Mouse (Mus musculus) limb, embryonic 13.5 days (tissue): ENCODE measurements around the gene Klk1b8. TPM values are rescaled to one million over a fixed set of nuclear protein-coding genes. Genes with fewer than 3 reads are reported as not detected.

ENCODE experiments used
- ATAC-seq: fragments of 200-750 bp; cut with Nextera tagmentation; 2 replicates; pipeline ENCODE4 v1.8.0; 2017; ENCODE audit warnings: low read depth, moderate number of reproducible peaks, moderate TSS enrichment; ENCODE audit not compliant: low FRiP score
- H3K27ac ChIP-seq: fragments of 300-500 bp; sonication (generic); 2 replicates; pipeline ENCODE4 v1.5.1; 2015; ENCODE audit warnings: inconsistent platforms, mild to moderate bottlenecking, moderate library complexity
- H3K27me3 ChIP-seq: fragments of 300-500 bp; sonication (generic); 2 replicates; pipeline ENCODE4 v1.6.1; 2015; ENCODE audit warnings: mild to moderate bottlenecking, inconsistent platforms
- H3K36me3 ChIP-seq: fragments of 300-500 bp; sonication (generic); 2 replicates; pipeline ENCODE4 v1.6.1; 2015; ENCODE audit warnings: inconsistent platforms, mild to moderate bottlenecking, moderate library complexity
- H3K4me1 ChIP-seq: fragments of 300-500 bp; sonication (generic); 2 replicates; pipeline ENCODE4 v1.6.1; 2015; ENCODE audit warnings: inconsistent platforms
- H3K4me2 ChIP-seq: fragments of 300-500 bp; sonication (generic); replicated peaks from 2 replicates; pipeline ENCODE4 v1.6.1; 2015; ENCODE audit warnings: inconsistent platforms, mild to moderate bottlenecking, moderate library complexity
- H3K4me3 ChIP-seq: fragments of 300-500 bp; sonication (generic); 2 replicates; pipeline ENCODE4 v1.5.1; 2015; ENCODE audit warnings: moderate library complexity, mild to moderate bottlenecking, inconsistent platforms
- H3K9ac ChIP-seq: fragments of 300-500 bp; sonication (generic); 2 replicates; pipeline ENCODE4 v1.6.1; 2015; ENCODE audit warnings: mild to moderate bottlenecking, inconsistent platforms
- H3K9me3 ChIP-seq: fragments of 300-500 bp; sonication (generic); 2 replicates; pipeline ENCODE4 v1.6.1; 2016; ENCODE audit warnings: inconsistent platforms
- WGBS: fragments of 180-500 bp; shearing (Covaris S2); methylation state at CpG from one replicate; pipeline ENCODE4 v1.1.7; 2015; 5-methylcytosine and 5-hydroxymethylcytosine counted together
- polyA plus RNA-seq: library from polyadenylated mRNA; unstranded; fragments of >200 nt; fragmentation: Nextera tagmentation; extraction: Ambion mirVana; gene quantifications from 2 replicates; pipeline ENCODE4 v1.2.1, GENCODE M21; 2015

Klk1b8 gene
- polyA plus RNA-seq = not detected in 2 replicates

GRCm38 (mm10) chr7:43950364-43950763, at the start of gene Klk1b8:
Gene Klk1b8 (plus strand): TSS chr7:43950664.
- Histone ChIP-seq H3K9me3 (no peaks in the 10 kb centered on the region), H3K4me1 (no peaks in the 10 kb centered on the region), H3K4me2 (no peak within 1 kb of the TSS), H3K9ac (no peak within 1 kb of the TSS), H3K4me3 (no peak within 1 kb of the TSS), H3K36me3 (no peaks in the 10 kb centered on the region), H3K27ac (no peak within 1 kb of the TSS), H3K27me3 (no peaks in the 10 kb centered on the region)
- no peak for ATAC-seq
- 65% methylated on average over 2 of the region's 2 CpGs for WGBS

GRCm38 (mm10) chr7:43914821-43915220, 35.6 kb upstream of the Klk1b8 start:
- Histone ChIP-seq H3K27me3 (no peaks in the 10 kb centered on the region), H3K36me3 (no peaks in the 10 kb centered on the region), H3K4me3 (no peak overlapping the region), H3K9ac (no peak overlapping the region), H3K9me3 (no peaks in the 10 kb centered on the region), H3K4me2 (no peak overlapping the region), H3K4me1 (no peaks in the 10 kb centered on the region), H3K27ac (no peak overlapping the region)
- 71% methylated on average over 9 of the region's 9 CpGs for WGBS
- no peak for ATAC-seq

GRCm38 (mm10) chr7:43918426-43918825, 32.0 kb upstream of the Klk1b8 start:
- H3K9ac ChIP-seq = no peak overlapping the region
- H3K4me1 ChIP-seq = no peaks in the 10 kb centered on the region
- H3K4me3 ChIP-seq = no peak overlapping the region
- 85% methylated on average over 13 of the region's 13 CpGs for WGBS
- H3K9me3 ChIP-seq = no peaks in the 10 kb centered on the region
- no peaks in the 10 kb centered on the region for H3K36me3 ChIP-seq
- H3K27ac ChIP-seq = no peak overlapping the region
- H3K4me2 ChIP-seq = no peak overlapping the region
- no peak for ATAC-seq
- no peaks in the 10 kb centered on the region for H3K27me3 ChIP-seq

GRCm38 (mm10) chr7:43918871-43919270, 31.6 kb upstream of the Klk1b8 start:
- H3K36me3 ChIP-seq = no peaks in the 10 kb centered on the region
- H3K4me3 ChIP-seq = no peak overlapping the region
- no peaks in the 10 kb centered on the region for H3K4me1 ChIP-seq
- H3K9me3 ChIP-seq = no peaks in the 10 kb centered on the region
- no peaks in the 10 kb centered on the region for H3K27me3 ChIP-seq
- no peak for ATAC-seq
- no peak overlapping the region for H3K27ac ChIP-seq
- H3K9ac ChIP-seq = no peak overlapping the region
- no peak overlapping the region for H3K4me2 ChIP-seq
- 80% methylated on average over 8 of the region's 8 CpGs for WGBS

GRCm38 (mm10) chr7:43919559-43920451, 30.7 kb upstream of the Klk1b8 start:
- WGBS = 31% methylated on average over 14 of the region's 14 CpGs

GRCm38 (mm10) chr7:43920582-43920981, 29.9 kb upstream of the Klk1b8 start:
- no peak overlapping the region for H3K4me2 ChIP-seq
- H3K4me1 ChIP-seq = no peaks in the 10 kb centered on the region
- no peaks in the 10 kb centered on the region for H3K9me3 ChIP-seq
- 91% methylated on average over 3 of the region's 3 CpGs for WGBS
- ATAC-seq = no peak
- no peak overlapping the region for H3K27ac ChIP-seq
- H3K9ac ChIP-seq = no peak overlapping the region
- H3K27me3 ChIP-seq = no peaks in the 10 kb centered on the region
- H3K36me3 ChIP-seq = no peaks in the 10 kb centered on the region
- H3K4me3 ChIP-seq = no peak overlapping the region

More at GRCm38 (mm10) chr7:43919559-43920451, 30.7 kb upstream of the Klk1b8 start:
- no peak overlapping the region for H3K4me3 ChIP-seq
- H3K36me3 ChIP-seq = no peaks in the 10 kb centered on the region
- no peaks in the 10 kb centered on the region for H3K9me3 ChIP-seq
- H3K4me1 ChIP-seq = no peaks in the 10 kb centered on the region
- H3K9ac ChIP-seq = no peak overlapping the region
- H3K27ac ChIP-seq = no peak overlapping the region
- ATAC-seq = peak; percentile 81
- no peak overlapping the region for H3K4me2 ChIP-seq
- H3K27me3 ChIP-seq = no peaks in the 10 kb centered on the region

GRCm38 (mm10) chr7:43921087-43921486, 29.4 kb upstream of the Klk1b8 start:
- Histone ChIP-seq H3K36me3 (no peaks in the 10 kb centered on the region), H3K4me2 (no peak overlapping the region), H3K9ac (no peak overlapping the region), H3K4me3 (no peak overlapping the region), H3K27ac (no peak overlapping the region), H3K9me3 (no peaks in the 10 kb centered on the region), H3K27me3 (no peaks in the 10 kb centered on the region), H3K4me1 (no peaks in the 10 kb centered on the region)
- 81% methylated on average over 6 of the region's 6 CpGs for WGBS
- ATAC-seq = no peak

- Histone ChIP-seq H3K36me3 (no peaks in the 10 kb centered on the region), H3K4me1 (no peaks in the 10 kb centered on the region), H3K4me2 (no peak overlapping the region), H3K9me3 (no peaks in the 10 kb centered on the region), H3K4me3 (no peak overlapping the region), H3K27me3 (no peaks in the 10 kb centered on the region), H3K27ac (no peak overlapping the region), H3K9ac (no peak overlapping the region)
- ATAC-seq = no peak
- WGBS = 90% methylated on average over 2 of the region's 2 CpGs
Measured at GRCm38 (mm10) chr7:43921941-43922340, 28.5 kb upstream of the Klk1b8 start.

GRCm38 (mm10) chr7:43925985-43926384, 24.5 kb upstream of the Klk1b8 start:
- 72% methylated on average over 5 of the region's 5 CpGs for WGBS
- Histone ChIP-seq H3K4me2 (no peak overlapping the region), H3K36me3 (no peaks in the 10 kb centered on the region), H3K4me1 (no peaks in the 10 kb centered on the region), H3K9ac (no peak overlapping the region), H3K27ac (no peak overlapping the region), H3K4me3 (no peak overlapping the region), H3K9me3 (no peaks in the 10 kb centered on the region), H3K27me3 (no peaks in the 10 kb centered on the region)
- ATAC-seq = no peak

GRCm38 (mm10) chr7:43928521-43928920, 21.9 kb upstream of the Klk1b8 start:
- no peak for ATAC-seq
- WGBS = 40% methylated on average over 4 of the region's 4 CpGs

GRCm38 (mm10) chr7:43932337-43932736, 18.1 kb upstream of the Klk1b8 start:
- 46% methylated on average over 4 of the region's 4 CpGs for WGBS
- no peak overlapping the region for H3K4me2 ChIP-seq
- H3K9ac ChIP-seq = no peak overlapping the region
- no peaks in the 10 kb centered on the region; the same call in 1 of the 2 replicates for H3K4me1 ChIP-seq
- H3K27me3 ChIP-seq = no peaks in the 10 kb centered on the region
- H3K4me3 ChIP-seq = no peak overlapping the region
- no peaks in the 10 kb centered on the region for H3K36me3 ChIP-seq
- no peak overlapping the region for H3K27ac ChIP-seq
- no peak for ATAC-seq
- no peaks in the 10 kb centered on the region for H3K9me3 ChIP-seq

More at GRCm38 (mm10) chr7:43928521-43928920, 21.9 kb upstream of the Klk1b8 start:
- H3K27me3 ChIP-seq = no peaks in the 10 kb centered on the region
- no peak overlapping the region for H3K4me2 ChIP-seq
- H3K4me1 ChIP-seq = no peaks in the 10 kb centered on the region; the same call in 1 of the 2 replicates
- H3K4me3 ChIP-seq = no peak overlapping the region
- H3K9me3 ChIP-seq = no peaks in the 10 kb centered on the region
- H3K9ac ChIP-seq = no peak overlapping the region
- no peaks in the 10 kb centered on the region for H3K36me3 ChIP-seq
- no peak overlapping the region for H3K27ac ChIP-seq

GRCm38 (mm10) chr7:43933440-43933839, 17.0 kb upstream of the Klk1b8 start, which contains the start of gene Klk15:
Gene Klk15 (plus strand): TSS chr7:43933740.
- no peaks in the 10 kb centered on the region for H3K36me3 ChIP-seq
- H3K27ac ChIP-seq = no peak within 1 kb of the TSS
- 86% methylated on average over 3 of the region's 3 CpGs for WGBS
- no peak within 1 kb of the TSS for H3K4me3 ChIP-seq
- H3K27me3 ChIP-seq = no peaks in the 10 kb centered on the region
- no peak within 1 kb of the TSS for H3K4me2 ChIP-seq
- H3K4me1 ChIP-seq = no peaks in the 10 kb centered on the region; the same call in 1 of the 2 replicates
- no peak for ATAC-seq
- no peaks in the 10 kb centered on the region for H3K9me3 ChIP-seq
- H3K9ac ChIP-seq = no peak within 1 kb of the TSS
